Mouse (Mus musculus) limb, embryonic 13.5 days (tissue): ENCODE results near the gene Slc15a2. TPM values are rescaled to one million over a fixed set of nuclear protein-coding genes. Genes with fewer than 3 reads are reported as not detected.

Experiments used
- ATAC-seq: fragments of 200-750 bp; cut with Nextera tagmentation; 2 replicates; pipeline ENCODE4 v1.8.0; 2017; ENCODE audit warnings: low read depth, moderate number of reproducible peaks, moderate TSS enrichment; ENCODE audit not compliant: low FRiP score
- H3K27ac ChIP-seq: fragments of 300-500 bp; sonication (generic); 2 replicates; pipeline ENCODE4 v1.5.1; 2015; ENCODE audit warnings: inconsistent platforms, mild to moderate bottlenecking, moderate library complexity
- H3K27me3 ChIP-seq: fragments of 300-500 bp; sonication (generic); 2 replicates; pipeline ENCODE4 v1.6.1; 2015; ENCODE audit warnings: mild to moderate bottlenecking, inconsistent platforms
- H3K36me3 ChIP-seq: fragments of 300-500 bp; sonication (generic); 2 replicates; pipeline ENCODE4 v1.6.1; 2015; ENCODE audit warnings: inconsistent platforms, mild to moderate bottlenecking, moderate library complexity
- H3K4me1 ChIP-seq: fragments of 300-500 bp; sonication (generic); 2 replicates; pipeline ENCODE4 v1.6.1; 2015; ENCODE audit warnings: inconsistent platforms
- H3K4me2 ChIP-seq: fragments of 300-500 bp; sonication (generic); replicated peaks from 2 replicates; pipeline ENCODE4 v1.6.1; 2015; ENCODE audit warnings: inconsistent platforms, mild to moderate bottlenecking, moderate library complexity
- H3K4me3 ChIP-seq: fragments of 300-500 bp; sonication (generic); 2 replicates; pipeline ENCODE4 v1.5.1; 2015; ENCODE audit warnings: moderate library complexity, mild to moderate bottlenecking, inconsistent platforms
- H3K9ac ChIP-seq: fragments of 300-500 bp; sonication (generic); 2 replicates; pipeline ENCODE4 v1.6.1; 2015; ENCODE audit warnings: mild to moderate bottlenecking, inconsistent platforms
- H3K9me3 ChIP-seq: fragments of 300-500 bp; sonication (generic); 2 replicates; pipeline ENCODE4 v1.6.1; 2016; ENCODE audit warnings: inconsistent platforms
- WGBS: fragments of 180-500 bp; shearing (Covaris S2); methylation state at CpG from one replicate; pipeline ENCODE4 v1.1.7; 2015; 5-methylcytosine and 5-hydroxymethylcytosine counted together
- polyA plus RNA-seq: library from polyadenylated mRNA; unstranded; fragments of >200 nt; fragmentation: Nextera tagmentation; extraction: Ambion mirVana; gene quantifications from 2 replicates; pipeline ENCODE4 v1.2.1, GENCODE M21; 2015

Slc15a2 gene
- 2.9 and 4.3 TPM in 2 replicates for polyA plus RNA-seq

- Histone ChIP-seq H3K36me3 (no peaks in the 10 kb centered on the region), H3K4me2 (no peak within 1 kb of the TSS), H3K27me3 (no peaks in the 10 kb centered on the region), H3K4me3 (no peak within 1 kb of the TSS; the same call in 1 of the 2 replicates), H3K9ac (no peak within 1 kb of the TSS), H3K27ac (no peak within 1 kb of the TSS), H3K9me3 (no peaks in the 10 kb centered on the region), H3K4me1 (peaks cover 7% of the 10 kb centered on the region; the same call in 1 of the 2 replicates)
- ATAC-seq = no peak
- WGBS = 71% methylated on average over 10 of the region's 10 CpGs
Observed at GRCm38 (mm10) chr16:36784594-36785313, at the start of gene Slc15a2. TSS of gene Slc15a2 (minus strand) at chr16:36784962.

GRCm38 (mm10) chr16:36828820-36829219, 44.1 kb upstream of the Slc15a2 start:
- Histone ChIP-seq H3K9me3 (no peaks in the 10 kb centered on the region), H3K4me2 (peak overlapping the region; percentile 76), H3K4me3 (peak overlapping the region; percentile 74), H3K4me1 (peaks cover 5% of the 10 kb centered on the region; the same call in 1 of the 2 replicates), H3K36me3 (peaks cover 3% of the 10 kb centered on the region; the same call in 1 of the 2 replicates), H3K27me3 (0 out of 2 replicates have a peak, but pooled peaks cover 5% of the 10 kb centered on the region), H3K27ac (0 out of 2 replicates have a peak overlapping the region, but pooled peaks have one; percentile 64), H3K9ac (peak overlapping the region; percentile 83)
- ATAC-seq = peak; percentile 37; the same call in 1 of the 2 replicates
- 5% methylated on average over 11 of the region's 11 CpGs for WGBS

- Histone ChIP-seq H3K27me3 (0 out of 2 replicates have a peak, but pooled peaks cover 5% of the 10 kb centered on the region), H3K36me3 (no peaks in the 10 kb centered on the region), H3K9ac (peak within 1 kb of the TSS; percentile 83), H3K4me2 (peak within 1 kb of the TSS; percentile 76), H3K4me3 (peak within 1 kb of the TSS; percentile 74), H3K27ac (peak within 1 kb of the TSS; percentile 64; the same call in 1 of the 2 replicates), H3K4me1 (peaks cover 5% of the 10 kb centered on the region; the same call in 1 of the 2 replicates), H3K9me3 (no peaks in the 10 kb centered on the region)
- 0% methylated on average over 63 of the region's 64 CpGs for WGBS
- ATAC-seq = peak; percentile 99
Observed at GRCm38 (mm10) chr16:36828054-36828786, 43.5 kb upstream of the Slc15a2 start, which contains the start of gene Iqcb1. TSS of gene Iqcb1 (plus strand) at chr16:36828385.

- Histone ChIP-seq H3K4me3 (peak overlapping the region; percentile 74), H3K9ac (peak overlapping the region; percentile 83), H3K36me3 (no peaks in the 10 kb centered on the region), H3K9me3 (no peaks in the 10 kb centered on the region), H3K27me3 (0 out of 2 replicates have a peak, but pooled peaks cover 5% of the 10 kb centered on the region), H3K4me2 (peak overlapping the region; percentile 76), H3K27ac (no peak overlapping the region), H3K4me1 (peaks cover 5% of the 10 kb centered on the region; the same call in 1 of the 2 replicates)
- ATAC-seq = peak; percentile 24
- WGBS = 7% methylated on average over 11 of the region's 11 CpGs
Observed at GRCm38 (mm10) chr16:36827611-36828053, 42.9 kb upstream of the Slc15a2 start.

GRCm38 (mm10) chr16:36821474-36821873, 36.7 kb upstream of the Slc15a2 start:
- 0 out of 2 replicates have a peak, but pooled peaks have one; percentile 41 for ATAC-seq
- H3K4me2 ChIP-seq = no peak overlapping the region
- H3K27ac ChIP-seq = no peak overlapping the region
- no peaks in the 10 kb centered on the region for H3K27me3 ChIP-seq
- no peaks in the 10 kb centered on the region for H3K36me3 ChIP-seq
- no peaks in the 10 kb centered on the region for H3K9me3 ChIP-seq
- no peaks in the 10 kb centered on the region; the same call in 1 of the 2 replicates for H3K4me1 ChIP-seq
- H3K9ac ChIP-seq = no peak overlapping the region
- WGBS = 12% methylated on average over 3 of the region's 3 CpGs
- H3K4me3 ChIP-seq = no peak overlapping the region

GRCm38 (mm10) chr16:36820747-36821146, 36.0 kb upstream of the Slc15a2 start:
- H3K27ac ChIP-seq = no peak overlapping the region
- H3K9ac ChIP-seq = no peak overlapping the region
- no peaks in the 10 kb centered on the region for H3K27me3 ChIP-seq
- H3K9me3 ChIP-seq = no peaks in the 10 kb centered on the region
- no peak for ATAC-seq
- no peak overlapping the region for H3K4me2 ChIP-seq
- H3K4me1 ChIP-seq = no peaks in the 10 kb centered on the region; the same call in 1 of the 2 replicates
- no peak overlapping the region for H3K4me3 ChIP-seq
- 72% methylated on average over 3 of the region's 3 CpGs for WGBS
- no peaks in the 10 kb centered on the region for H3K36me3 ChIP-seq

GRCm38 (mm10) chr16:36820016-36820415, 35.3 kb upstream of the Slc15a2 start:
- Histone ChIP-seq H3K9ac (no peak overlapping the region), H3K4me3 (no peak overlapping the region), H3K9me3 (no peaks in the 10 kb centered on the region), H3K36me3 (no peaks in the 10 kb centered on the region), H3K27ac (no peak overlapping the region), H3K4me2 (no peak overlapping the region), H3K27me3 (no peaks in the 10 kb centered on the region), H3K4me1 (no peaks in the 10 kb centered on the region; the same call in 1 of the 2 replicates)
- 87% methylated on average over 6 of the region's 6 CpGs for WGBS
- ATAC-seq = no peak

- H3K27me3 ChIP-seq = no peaks in the 10 kb centered on the region
- H3K36me3 ChIP-seq = no peaks in the 10 kb centered on the region
- H3K4me3 ChIP-seq = no peak overlapping the region
- H3K27ac ChIP-seq = no peak overlapping the region
- H3K9ac ChIP-seq = no peak overlapping the region
- H3K4me1 ChIP-seq = no peaks in the 10 kb centered on the region; the same call in 1 of the 2 replicates
- peak; percentile 80 for ATAC-seq
- H3K4me2 ChIP-seq = no peak overlapping the region
- H3K9me3 ChIP-seq = no peaks in the 10 kb centered on the region
- 18% methylated on average over 7 of the region's 7 CpGs for WGBS
Observed at GRCm38 (mm10) chr16:36817321-36817926, 32.7 kb upstream of the Slc15a2 start.

GRCm38 (mm10) chr16:36816916-36817315, 32.2 kb upstream of the Slc15a2 start:
- ATAC-seq = no peak
- Histone ChIP-seq H3K27ac (no peak overlapping the region), H3K4me3 (no peak overlapping the region), H3K9me3 (no peaks in the 10 kb centered on the region), H3K4me1 (no peaks in the 10 kb centered on the region; the same call in 1 of the 2 replicates), H3K9ac (no peak overlapping the region), H3K27me3 (no peaks in the 10 kb centered on the region), H3K36me3 (no peaks in the 10 kb centered on the region), H3K4me2 (no peak overlapping the region)

GRCm38 (mm10) chr16:36813680-36814079, 28.9 kb upstream of the Slc15a2 start:
- Histone ChIP-seq H3K27ac (no peak overlapping the region), H3K9ac (no peak overlapping the region), H3K4me3 (no peak overlapping the region), H3K27me3 (no peaks in the 10 kb centered on the region), H3K9me3 (no peaks in the 10 kb centered on the region), H3K4me1 (no peaks in the 10 kb centered on the region), H3K4me2 (no peak overlapping the region), H3K36me3 (no peaks in the 10 kb centered on the region)
- 61% methylated on average over 3 of the region's 3 CpGs for WGBS
- no peak for ATAC-seq

GRCm38 (mm10) chr16:36808616-36809015, 23.9 kb upstream of the Slc15a2 start:
- H3K9ac ChIP-seq = no peak overlapping the region
- H3K4me3 ChIP-seq = no peak overlapping the region
- H3K27me3 ChIP-seq = no peaks in the 10 kb centered on the region
- no peaks in the 10 kb centered on the region for H3K9me3 ChIP-seq
- no peak for ATAC-seq
- 80% methylated on average over 3 of the region's 3 CpGs for WGBS
- no peaks in the 10 kb centered on the region for H3K4me1 ChIP-seq
- no peak overlapping the region for H3K27ac ChIP-seq
- no peaks in the 10 kb centered on the region for H3K36me3 ChIP-seq
- no peak overlapping the region for H3K4me2 ChIP-seq
